Mouse (Mus musculus) testis, adult 2 months (tissue): ENCODE data around the gene Abcb9.
A peak's percentile ranks its signal among the peaks of the same experiment; 100 is the strongest.

Experiments
- CTCF ChIP-seq: fragments of 200-500 bp; IDR thresholded peaks from 2 replicates; pipeline ENCODE4 v1.5.1; 2012; ENCODE audit warnings: low read depth, mild to moderate bottlenecking, inconsistent platforms, low read length, moderate library complexity; ENCODE audit not compliant: control insufficient read depth, insufficient read depth, insufficient replicate concordance
- POLR2A ChIP-seq: fragments of 200-500 bp; IDR thresholded peaks from 2 replicates; pipeline ENCODE4 v1.6.1; 2012; ENCODE audit warnings: low read depth, mild to moderate bottlenecking, inconsistent platforms, low read length, moderate library complexity; ENCODE audit not compliant: control insufficient read depth

DNA sequence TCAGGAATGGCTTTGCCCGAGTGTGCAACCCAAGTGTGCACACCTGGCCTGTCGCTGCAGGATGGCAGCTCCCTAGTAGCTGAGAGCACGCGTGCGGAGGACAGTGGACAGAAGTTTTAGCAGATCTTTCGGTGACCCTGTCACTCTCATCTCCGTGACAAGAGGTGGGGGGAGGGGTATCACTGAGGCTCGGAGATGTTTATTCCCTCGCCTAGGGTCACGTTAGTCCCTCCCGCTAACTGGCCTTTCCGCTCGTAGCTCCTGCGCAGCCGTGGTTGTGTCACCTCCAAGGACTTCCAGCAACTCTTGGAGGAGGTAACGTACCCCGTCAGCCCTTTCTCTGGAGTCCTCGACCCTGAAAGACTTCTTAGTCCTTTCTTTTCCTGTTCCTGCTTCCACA is 16.9 kb upstream of the Abcb9 start:
- TF ChIP-seq CTCF, result peak; percentile 0; the same call in 1 of the 2 replicates
- no peak for TF ChIP-seq POLR2A
